Mouse (Mus musculus) left cerebral cortex, postnatal 14 days (tissue): Measurements from ENCODE around the gene Vps13d. TPM values are rescaled to one million over a fixed set of nuclear protein-coding genes. Genes with fewer than 3 reads are reported as not detected.

Experiments used
- DNase-seq, 2 experiments: peaks; one replicate each; pipeline ENCODE4 v3.0.0; 2021 to 2022; ENCODE audit warnings: low spot score in 2 of 2, mixed read lengths in 1 of 2
- intact Hi-C: fragments of 180-260 bp; cut with DNase I; formaldehyde crosslinking; loops from one replicate; pipeline ENCODE4 v1.15.1; 2025
- total RNA-seq, 2 experiments: library from RNA; stranded (reverse); gene quantifications; 2 replicates each; pipeline ENCODE4 v1.2.3; 2021

The Vps13d gene
- total RNA-seq, 2 experiments from 2014 or later: 55.5 to 56.5 TPM

DNA sequence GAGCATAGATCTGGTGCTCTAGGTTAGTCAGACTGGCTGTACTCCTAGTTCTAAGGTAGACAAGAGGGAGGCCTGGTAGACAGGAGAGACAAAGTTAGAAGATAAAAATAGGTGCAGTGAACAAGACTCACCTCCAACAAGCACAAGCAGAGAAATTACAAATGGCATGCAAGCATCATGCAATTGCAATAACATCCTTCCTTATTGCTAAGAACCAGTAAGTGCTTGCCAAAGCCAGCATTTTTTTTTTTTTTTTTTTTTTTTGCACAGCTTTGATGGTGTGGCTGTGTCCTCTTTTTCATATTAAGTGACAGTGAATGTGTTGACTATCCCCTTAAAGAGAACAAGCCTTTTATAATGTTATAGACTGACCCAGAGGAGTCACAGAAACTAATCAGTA, 91.2 kb downstream of the Vps13d start:
- intact Hi-C loops: loop anchor here (10.0 kb wide), 1 partner anchor 209 kb away; the partner anchor contains the start of gene Dhrs3
- DNase-seq: no peak

DNA sequence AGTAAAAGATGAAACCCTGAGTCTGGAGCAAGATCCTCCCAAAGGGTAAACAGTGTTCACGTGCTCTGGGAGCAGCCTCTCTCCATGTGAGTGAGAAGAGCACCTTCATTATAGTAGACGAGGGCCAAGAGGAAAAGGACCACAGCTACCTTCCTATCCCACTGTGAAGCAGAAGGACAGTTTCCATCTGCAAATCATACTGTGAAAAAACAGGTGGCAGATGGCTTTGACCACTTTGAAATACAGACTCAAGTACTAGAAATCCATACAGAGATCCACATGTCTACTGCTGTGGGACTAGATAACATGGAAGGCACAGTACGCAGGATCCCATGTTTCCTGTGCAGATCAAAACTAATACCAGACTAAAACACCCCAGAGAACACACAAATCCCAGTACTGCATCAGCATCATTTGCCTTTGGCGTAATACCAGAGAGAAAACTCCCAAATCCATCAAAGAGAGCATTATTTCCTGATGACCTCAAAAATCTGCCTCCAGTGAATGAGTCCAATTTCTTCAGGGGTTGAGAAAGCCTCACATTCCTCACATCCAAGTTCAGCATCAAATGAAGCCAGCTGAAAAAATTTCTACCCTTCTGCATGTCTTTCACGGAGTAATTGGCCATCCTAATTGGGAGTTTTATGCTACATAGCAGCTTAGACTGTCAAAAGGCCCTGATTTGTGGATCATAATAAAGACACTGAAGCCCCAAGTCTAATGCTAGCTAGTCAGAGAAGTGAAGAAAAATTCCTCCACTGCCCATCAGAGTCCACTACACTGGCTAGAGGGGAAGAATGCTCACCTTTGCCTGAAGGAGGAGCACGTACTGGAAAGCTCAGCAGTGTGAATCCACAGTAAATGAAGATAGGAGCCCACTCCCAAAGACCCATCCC, 92.7 kb downstream of the Vps13d start:
- intact Hi-C loops: loop anchor here (10.0 kb wide), 1 partner anchor 207 kb away; the partner anchor contains the start of gene Dhrs3
- no peak for DNase-seq

DNA sequence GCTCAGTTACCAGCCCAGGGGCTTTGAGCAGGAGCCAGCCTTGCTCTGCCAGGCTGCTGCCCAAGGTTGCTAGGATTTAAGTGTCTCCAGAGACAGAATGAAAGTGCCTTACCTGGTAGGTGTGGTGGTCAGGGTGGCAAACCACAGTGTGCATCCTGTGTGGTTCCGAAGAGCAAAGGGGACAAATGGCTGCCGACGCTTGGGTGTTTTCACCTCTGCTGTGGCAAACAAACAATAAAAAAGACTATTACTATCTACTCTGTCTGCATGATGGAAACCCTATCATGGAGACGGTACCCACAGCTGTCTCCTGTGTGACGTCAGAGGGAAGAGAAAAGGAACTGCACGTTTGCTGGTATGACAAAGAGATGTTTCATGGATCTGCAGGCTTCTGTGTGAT, 95.0 kb downstream of the Vps13d start:
- intact Hi-C loops: loop anchor here (10.0 kb wide), 1 partner anchor 205 kb away; the partner anchor contains the start of gene Dhrs3
- DNase-seq: no peak

DNA sequence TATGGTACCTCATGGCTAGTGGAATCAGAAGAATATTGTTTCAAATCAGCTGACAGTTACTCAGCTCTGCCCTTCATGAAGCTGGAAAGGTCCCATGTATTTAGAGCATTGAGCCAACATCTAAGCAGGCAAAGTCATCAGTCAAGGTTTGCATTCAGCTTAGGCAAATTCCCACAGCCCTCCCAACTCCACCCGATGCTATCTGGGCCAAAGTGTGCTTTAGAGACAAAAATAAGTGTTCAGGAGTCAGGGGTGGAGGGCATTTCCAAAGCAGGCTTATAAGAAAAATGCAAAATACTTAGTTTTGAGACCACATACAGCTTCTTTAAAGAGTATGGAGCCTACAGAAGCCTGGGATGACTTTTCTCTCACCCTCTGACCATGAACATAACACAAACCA, 95.5 kb downstream of the Vps13d start:
- intact Hi-C loops: no loop called here
- no peak for DNase-seq

DNA sequence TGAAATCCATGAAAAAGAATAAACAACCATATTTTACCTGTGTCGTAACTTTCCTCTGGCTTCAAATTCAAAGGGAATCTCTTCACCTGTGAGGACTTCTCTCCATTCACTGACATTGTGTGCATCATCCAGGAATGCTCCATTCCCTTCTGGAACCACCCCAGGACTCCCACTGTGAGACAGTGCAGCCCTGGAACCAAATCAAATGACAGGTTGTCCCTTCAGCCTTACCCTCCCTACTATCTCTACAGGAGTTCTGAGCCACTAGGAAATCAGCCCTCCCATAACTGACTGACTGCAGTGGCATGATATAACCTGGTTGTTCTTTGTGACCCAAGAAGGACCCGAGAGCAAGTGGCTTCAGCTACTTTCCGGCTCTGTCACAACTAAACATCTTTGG, 96.8 kb downstream of the Vps13d start:
- intact Hi-C loops: no loop called here
- DNase-seq: no peak

DNA sequence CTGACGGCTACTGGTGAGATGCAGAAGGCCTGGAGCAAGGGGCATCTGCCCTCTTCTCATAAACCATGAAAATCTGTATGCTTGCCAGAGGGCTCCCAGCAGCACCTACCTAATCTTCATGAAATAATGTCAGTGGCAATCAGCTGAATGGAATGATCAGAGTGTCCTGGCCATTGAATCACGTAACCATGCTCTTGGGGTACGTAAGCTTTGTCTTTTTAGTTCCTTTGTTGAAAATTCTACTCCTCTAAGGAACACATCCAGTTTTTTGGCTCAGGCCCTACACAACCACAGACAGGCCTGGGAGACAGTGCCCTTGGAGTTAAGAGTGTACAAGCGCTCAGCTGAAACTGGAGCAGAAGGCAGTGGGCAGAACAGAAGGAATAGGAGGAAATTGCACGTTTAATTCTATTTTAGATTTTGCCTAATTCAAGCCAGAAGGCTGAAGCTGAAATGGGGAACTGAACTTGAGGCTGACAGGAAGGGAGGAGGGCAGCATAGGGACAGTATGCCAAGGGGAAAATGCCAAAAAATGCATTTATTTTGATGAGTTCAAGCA, 98.2 kb downstream of the Vps13d start:
- intact Hi-C loops: no loop called here
- peak; percentile 45 to 48 for DNase-seq

DNA sequence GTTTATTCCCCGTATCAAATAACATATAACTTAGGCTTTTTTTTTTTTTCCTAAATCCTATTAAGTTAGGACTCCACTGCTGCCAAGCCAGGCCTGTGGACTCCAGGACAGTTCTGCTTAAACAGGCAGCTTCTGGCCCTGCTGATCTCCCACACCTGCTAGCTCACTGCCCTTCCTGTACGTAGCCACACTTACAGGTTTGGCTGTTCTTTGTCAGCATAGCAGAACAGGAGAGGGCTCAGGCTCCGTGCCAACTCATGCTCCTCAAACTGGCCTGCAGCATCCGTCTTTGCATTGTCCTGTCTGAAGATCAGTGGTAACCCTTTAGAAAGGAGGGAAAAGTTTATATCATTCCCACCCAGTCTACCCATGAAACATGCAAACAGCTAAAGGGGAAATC, 108.3 kb downstream of the Vps13d start:
- no peak for DNase-seq
- intact Hi-C loops: no loop called here

DNA sequence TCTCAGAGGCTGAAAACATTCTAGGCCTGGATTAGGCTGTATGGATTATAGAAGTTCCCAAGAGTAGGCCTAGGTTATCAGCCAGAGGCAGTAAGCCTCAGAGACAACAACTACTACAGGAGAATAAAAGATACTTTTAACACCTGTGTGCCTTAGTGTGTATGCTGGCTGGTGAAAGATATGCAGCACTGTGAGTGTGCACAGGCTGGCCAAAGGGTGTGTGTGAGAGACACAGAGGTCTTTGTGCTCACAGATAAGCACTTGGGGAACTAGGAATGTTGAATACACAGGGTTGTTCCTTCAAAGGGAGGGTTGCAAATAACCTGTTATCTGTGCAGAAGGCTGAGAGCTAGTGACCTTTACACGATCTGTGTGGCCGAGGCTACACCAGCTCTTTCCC, 115.5 kb downstream of the Vps13d start:
- intact Hi-C loops: no loop called here
- no peak for DNase-seq

DNA sequence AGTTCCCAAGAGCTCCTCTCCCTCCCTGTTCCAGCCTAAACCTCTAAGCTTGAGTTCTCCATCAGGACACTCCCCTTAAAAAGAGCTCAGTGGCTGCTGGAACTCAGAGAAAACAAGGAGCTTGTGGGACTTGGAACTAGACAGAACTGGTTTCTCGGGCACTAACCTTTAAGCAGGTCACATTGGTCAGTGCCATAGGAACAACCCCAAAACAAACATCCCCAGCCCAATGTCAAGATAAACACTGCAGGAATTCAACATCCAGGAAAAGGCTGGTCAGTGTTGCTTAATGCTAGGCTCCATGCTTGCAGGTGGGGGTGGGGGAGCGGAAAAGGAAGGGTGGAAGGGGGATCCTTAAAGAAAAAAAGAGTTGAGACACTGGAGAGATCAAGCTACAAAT, 120.5 kb downstream of the Vps13d start:
- intact Hi-C loops: no loop called here

DNA sequence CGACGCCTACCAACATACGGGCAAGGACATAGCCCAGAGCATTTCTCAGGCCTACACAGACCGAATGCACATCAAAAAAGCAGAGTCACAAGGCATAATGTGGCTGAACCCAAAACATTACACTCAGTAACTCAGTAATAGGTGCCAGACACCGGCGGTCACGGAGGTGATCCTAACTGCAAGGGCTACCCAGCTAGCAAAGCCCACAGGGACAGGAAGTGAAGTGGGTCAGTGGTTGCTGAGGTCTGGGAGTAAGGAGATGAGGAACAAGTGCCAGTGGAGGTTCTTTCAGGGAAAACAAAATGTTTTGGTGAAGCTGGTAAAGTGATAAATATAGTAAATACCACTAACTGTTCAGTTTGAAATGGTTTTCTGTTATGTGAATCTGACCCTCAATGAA, 121.1 kb downstream of the Vps13d start:
- DNase-seq: no peak

More for the DNA sequence above, 120.5 kb downstream of the Vps13d start:
- DNase-seq: no peak

DNA sequence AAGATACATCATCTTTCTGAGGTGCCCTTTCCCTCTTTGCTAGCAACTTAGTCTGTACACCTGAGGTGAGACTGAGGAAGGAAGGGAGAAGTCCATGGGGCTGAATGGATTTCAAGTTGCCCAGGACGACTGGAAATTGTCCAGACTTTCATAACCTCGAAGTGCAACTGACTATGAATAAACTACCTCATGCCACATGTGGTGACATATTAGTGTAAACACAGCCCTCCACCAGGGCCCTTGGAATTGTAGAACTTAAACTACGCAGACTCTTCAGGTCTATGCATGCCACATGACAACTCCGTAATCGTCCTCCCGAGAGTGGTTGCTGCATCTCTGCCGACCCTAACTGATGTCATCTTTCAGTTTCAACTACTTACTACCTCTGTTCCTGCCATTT, 122.9 kb downstream of the Vps13d start:
- DNase-seq: no peak
- intact Hi-C loops: no loop called here

More for the DNA sequence above, 121.1 kb downstream of the Vps13d start:
- intact Hi-C loops: no loop called here

DNA sequence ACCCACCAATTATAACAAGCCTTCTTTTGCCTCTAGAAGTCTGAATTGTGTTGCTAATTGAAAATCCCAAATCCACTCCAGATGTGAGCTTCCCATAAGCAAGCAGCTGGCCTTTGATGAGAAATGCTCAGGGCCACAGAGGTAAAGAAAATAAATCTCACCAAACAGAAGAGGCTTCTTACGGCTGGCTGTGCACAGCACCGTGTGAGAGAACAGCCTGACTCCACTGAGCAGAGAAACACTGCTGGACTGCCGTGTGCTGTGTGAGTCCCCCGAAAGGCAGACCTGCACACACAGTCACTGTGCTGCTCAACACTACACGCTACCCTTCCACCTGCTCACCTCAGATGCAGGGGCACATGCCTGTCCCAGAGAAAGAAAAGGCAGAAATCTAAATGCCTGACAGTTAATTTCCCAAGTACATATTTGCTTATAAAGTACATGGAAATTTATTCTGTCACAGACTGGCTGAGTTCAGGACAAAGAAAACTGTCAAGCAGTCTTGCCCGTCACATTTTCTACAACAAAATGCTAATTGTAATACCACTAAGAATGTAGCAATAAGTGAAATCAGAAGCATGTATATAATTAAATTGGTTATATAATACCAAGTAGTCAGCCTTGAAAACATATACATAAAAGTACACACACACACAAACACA, 127.7 kb downstream of the Vps13d start:
- no peak for DNase-seq
- intact Hi-C loops: no loop called here

DNA sequence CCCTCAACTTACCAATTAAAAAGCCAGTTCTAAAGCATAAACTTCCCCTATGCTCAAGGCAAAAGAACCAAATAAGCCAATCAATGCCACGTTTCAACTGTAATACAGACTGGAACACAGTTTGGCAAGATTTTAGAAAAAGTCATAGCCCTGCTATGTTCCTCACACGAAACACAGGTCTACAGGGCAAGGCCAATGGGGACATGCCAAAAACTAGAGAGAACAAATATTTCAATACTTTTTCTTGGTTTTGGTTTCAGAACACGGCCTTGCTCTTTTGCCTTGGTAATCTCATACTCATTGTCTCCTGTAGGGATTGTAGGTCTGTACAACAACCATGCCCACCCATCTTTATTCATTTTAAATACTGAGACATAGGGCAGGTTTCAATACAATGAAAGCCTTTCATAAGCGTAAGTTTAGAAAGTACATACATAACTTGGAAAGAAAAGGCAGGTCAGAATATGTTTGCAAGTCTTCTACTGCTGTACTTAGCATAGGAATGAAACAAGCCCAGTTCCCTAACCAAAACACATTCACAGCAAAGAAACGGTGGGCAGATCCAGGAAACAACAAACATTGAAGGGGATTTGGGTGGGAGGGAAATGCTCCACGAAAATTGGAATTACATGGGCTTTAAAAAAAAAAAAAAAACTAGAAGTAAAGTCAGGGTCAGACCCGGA, 128.3 kb downstream of the Vps13d start:
- intact Hi-C loops: no loop called here
- DNase-seq: no peak

DNA sequence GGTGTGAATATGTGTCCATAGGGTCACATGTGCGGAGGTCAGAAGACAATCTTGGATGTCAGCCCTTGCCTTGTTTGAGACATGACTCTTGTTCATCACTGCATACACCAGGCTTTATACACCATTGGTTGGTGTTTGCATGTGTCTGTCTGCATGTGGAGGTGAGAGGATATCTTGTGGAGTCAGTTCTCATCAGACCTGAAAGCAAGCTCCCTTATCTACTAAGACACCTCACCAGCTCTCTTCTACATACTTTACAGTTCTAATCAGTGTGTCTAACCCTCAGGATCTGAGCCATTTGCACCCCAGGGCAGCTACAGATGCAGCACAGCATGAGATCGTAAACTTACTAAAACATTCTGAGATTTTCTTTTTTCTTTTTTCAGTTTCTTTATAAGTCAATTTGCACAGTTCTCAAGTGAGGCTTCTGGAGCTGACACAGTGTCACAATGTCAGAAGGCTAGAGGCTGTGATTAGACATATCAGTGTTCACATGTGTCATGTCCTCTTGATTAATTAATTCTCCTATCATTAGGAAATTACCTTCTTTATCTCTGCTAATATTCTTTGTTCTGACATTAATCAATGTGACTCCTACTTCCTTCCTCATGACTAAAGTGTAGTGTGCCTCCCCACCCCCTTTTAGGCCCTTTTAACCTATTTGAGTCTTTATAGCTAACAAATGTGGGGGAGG, 135.9 kb downstream of the Vps13d start:
- intact Hi-C loops: no loop called here
- no peak for DNase-seq

DNA sequence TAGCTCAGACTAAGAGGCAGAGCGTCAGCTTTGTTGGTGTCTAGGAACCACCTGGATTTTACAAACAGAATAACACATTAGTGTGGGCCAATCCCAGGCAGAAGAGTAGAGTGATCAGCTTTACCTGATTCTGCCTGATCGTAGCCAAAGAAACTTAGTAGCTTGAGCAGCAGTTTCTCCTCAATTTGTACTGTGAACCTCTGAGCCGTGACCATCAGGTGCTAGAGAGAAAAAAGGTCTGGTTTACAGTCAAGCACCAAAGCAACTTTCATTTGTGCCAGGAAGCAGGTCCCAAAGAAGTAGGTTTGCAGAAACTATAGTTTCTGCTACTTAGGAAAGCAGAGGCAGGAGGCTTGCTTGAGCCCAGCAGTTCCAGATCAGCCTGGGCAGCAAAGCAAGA, 138.5 kb downstream of the Vps13d start:
- DNase-seq: no peak
- intact Hi-C loops: no loop called here

DNA sequence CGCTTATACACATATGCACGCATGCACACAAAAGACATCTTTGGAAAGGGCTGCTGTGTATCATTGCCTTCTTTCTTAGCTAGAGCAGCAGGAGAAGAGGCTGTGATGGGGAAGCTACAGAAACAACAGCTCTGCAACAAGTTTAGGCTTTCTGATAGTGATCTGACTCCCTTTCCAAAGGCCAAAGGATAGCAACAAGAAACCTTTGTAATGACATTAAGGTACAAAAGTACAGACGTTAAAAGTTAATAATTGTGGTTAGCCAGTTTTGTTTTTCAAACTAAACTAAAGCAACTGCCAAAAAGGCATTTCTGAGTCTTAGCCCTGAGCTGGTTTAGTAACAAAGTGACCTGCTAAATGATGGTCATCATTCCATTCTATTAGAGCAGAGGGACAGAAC, 139.0 kb downstream of the Vps13d start:
- intact Hi-C loops: no loop called here
- DNase-seq: no peak

DNA sequence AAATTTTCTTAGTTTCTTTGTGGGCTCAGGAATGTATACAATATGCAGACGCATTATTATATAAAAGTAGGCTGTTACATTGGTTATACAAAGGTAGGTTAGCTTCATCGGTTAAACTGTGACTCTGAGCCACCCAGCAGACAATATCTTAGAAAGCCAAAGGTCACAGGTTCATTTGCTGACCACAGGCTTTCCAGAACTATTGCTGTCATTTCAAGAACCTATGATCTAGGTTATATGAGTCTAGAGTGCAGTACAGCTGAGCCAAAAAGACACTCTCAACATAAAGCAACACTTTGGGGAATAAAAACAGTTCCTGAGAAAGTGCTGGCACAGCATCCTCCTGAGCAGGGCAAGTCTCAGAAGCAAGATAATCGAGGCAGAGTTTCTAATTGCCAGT, 140.4 kb downstream of the Vps13d start:
- intact Hi-C loops: no loop called here

DNA sequence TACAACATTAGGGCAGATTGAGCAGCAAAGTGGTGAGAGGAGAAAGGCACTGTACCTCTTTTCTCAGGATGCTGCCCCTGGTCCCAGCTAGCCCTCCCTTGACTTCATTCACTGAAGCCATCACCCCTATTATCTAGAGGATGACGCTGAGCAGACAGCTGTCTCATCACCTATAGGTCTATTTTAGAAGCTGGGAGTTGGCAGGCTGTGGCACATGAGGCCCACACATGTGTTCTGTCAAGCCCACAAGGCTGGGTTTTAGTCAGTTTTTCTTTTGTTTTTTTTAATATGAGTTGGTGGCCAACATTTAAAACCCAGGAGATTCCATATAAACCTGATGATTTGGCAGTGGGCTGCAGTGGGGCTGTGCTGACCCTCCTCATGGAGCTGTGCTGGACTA, 142.1 kb downstream of the Vps13d start:
- peak; percentile 25 to 42 for DNase-seq
- intact Hi-C loops: no loop called here

More for the DNA sequence above, 140.4 kb downstream of the Vps13d start:
- DNase-seq: no peak

DNA sequence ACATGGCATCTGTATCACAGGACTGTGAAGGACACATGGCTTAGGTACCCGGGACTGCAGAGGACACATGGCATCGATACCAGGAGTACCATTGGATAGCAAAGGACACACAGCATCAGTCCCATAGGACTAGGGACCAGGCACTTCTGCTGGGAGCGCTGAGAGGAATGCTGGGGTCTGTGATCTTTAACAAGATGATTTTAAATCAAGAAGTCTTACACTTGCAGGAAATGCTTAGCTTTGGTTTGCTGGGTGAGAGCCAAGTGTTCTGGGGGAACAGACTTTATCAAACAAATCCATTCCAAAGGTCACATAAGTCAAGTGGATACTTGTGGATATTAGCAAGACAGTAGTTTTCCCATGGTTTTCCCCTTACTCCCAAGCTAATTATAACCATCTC, 142.5 kb downstream of the Vps13d start:
- intact Hi-C loops: no loop called here
- no peak for DNase-seq
